Mouse (Mus musculus) brain, embryonic 14.5 days (tissue): ENCODE measurements at regions not wholly inside any gene's neighbourhood (a gene's known extent, or its start where the extent isn't known, plus 50 kb on each side); places are given as distances from the start of the nearest gene placed in this dataset.

Experiments
- CTCF ChIP-seq: fragments of 200-500 bp; IDR thresholded peaks from 2 replicates; pipeline ENCODE4 v1.5.1; 2012; ENCODE audit warnings: inconsistent platforms, mild to moderate bottlenecking, moderate library complexity, borderline replicate concordance; ENCODE audit not compliant: insufficient read depth, insufficient read length; ENCODE audit errors: extremely low read depth
- POLR2A ChIP-seq: fragments of 200-500 bp; IDR thresholded peaks from 2 replicates; pipeline ENCODE4 v1.6.1; 2012; ENCODE audit warnings: mild to moderate bottlenecking, inconsistent platforms, borderline replicate concordance; ENCODE audit not compliant: poor library complexity, insufficient read depth, insufficient read length, severe bottlenecking; ENCODE audit errors: extremely low read depth

DNA sequence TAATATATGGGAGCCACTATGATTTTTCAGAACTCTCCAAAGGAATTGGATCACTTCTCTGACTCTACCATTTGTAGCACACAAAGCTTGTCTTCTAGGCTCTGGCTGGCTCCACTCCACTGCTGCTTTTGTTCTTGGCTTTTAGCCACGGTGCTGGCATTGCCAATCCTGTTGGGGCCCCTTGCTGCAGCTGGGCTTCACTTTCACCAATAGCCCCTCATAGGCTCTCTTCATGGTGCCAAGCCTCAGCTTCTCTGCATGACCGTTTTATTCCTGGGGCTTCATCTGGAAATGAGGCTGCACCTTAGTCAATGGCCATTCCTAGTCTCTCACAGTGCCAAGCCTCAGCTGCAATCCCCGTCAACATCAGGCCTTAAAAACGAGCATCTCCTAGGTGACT, 318.6 kb upstream of the Slitrk6 start:
- TF ChIP-seq CTCF: no peak
- no peak for TF ChIP-seq POLR2A
